25 mouse cellular contexts compared by ENCODE assay signal in genomic region chr8:120642031-120642662, GRCm38 (mm10). TPM values are rescaled to one million over a fixed set of nuclear protein-coding genes. Genes with fewer than 3 reads are reported as not detected.
DNase-seq lines count a peak whose midpoint lies in the region; ATAC-seq and TF ChIP-seq lines count a peak whose summit lies in the region.
"Had no signal": no experiment of that assay in that cellular context is flagged by ENCODE, and none has a peak within 500 bp of the region (broad histone marks: within the 10 kb centered on the region; RNA-seq: fewer than 3 reads in every experiment).

No protein-coding gene starts in this region.

- no peak overlapping the region for H3K4me2 ChIP-seq in liver, postnatal 0 days (ENCODE audit: low read depth, low read length)
- no peak overlapping the region for H3K4me2 ChIP-seq in liver, embryonic 12.5 days
- no peak overlapping the region for H3K4me2 ChIP-seq in CH12.LX (ENCODE audit: insufficient read depth, low read depth, poor library complexity, severe bottlenecking)
- H3K4me2 ChIP-seq: embryonic facial prominence, embryonic 12.5 days; hindbrain, embryonic 13.5 days; liver, embryonic 15.5 days; neural tube, embryonic 13.5 days; stomach, embryonic 15.5 days had no signal

- H3K27me3 ChIP-seq in liver, postnatal 0 days (ENCODE audit: insufficient read depth, low read length) = no peaks in the 10 kb centered on the region
- H3K27me3 ChIP-seq in liver, embryonic 12.5 days (replicated peaks) = peaks cover 12% of the 10 kb centered on the region
- no peaks in the 10 kb centered on the region for H3K27me3 ChIP-seq in CH12.LX (replicated peaks)
- H3K27me3 ChIP-seq: embryonic facial prominence, embryonic 12.5 days; hindbrain, embryonic 13.5 days; neural tube, embryonic 13.5 days; Patski; stomach, embryonic 15.5 days had no signal

- H3K4me3 ChIP-seq in gastrocnemius, adult 2 months = no peak overlapping the region
- no peak overlapping the region for H3K4me3 ChIP-seq in liver, postnatal 0 days (ENCODE audit: low read depth, low read length)
- H3K4me3 ChIP-seq in liver, embryonic 12.5 days = no peak overlapping the region
- no peak overlapping the region for H3K4me3 ChIP-seq in CH12.LX (replicated peaks in 1 of 3; ENCODE audit: low read depth in 2 of 3, low read length in 2 of 3, poor library complexity in 1 of 3)
- H3K4me3 ChIP-seq: embryonic facial prominence, embryonic 12.5 days; hindbrain, embryonic 13.5 days; limb, embryonic 10.5 days; liver, embryonic 15.5 days; neural tube, embryonic 13.5 days; stomach, embryonic 15.5 days had no signal

- H3K4me1 ChIP-seq in liver, postnatal 0 days (ENCODE audit: insufficient read depth) = no peaks in the 10 kb centered on the region
- H3K4me1 ChIP-seq in liver, embryonic 12.5 days = peaks cover 4% of the 10 kb centered on the region; the same call in 1 of the 2 replicates
- H3K4me1 ChIP-seq in CH12.LX (ENCODE audit: control insufficient read depth in 1 of 2, insufficient read depth in 2 of 2) = no peaks in the 10 kb centered on the region
- H3K4me1 ChIP-seq: embryonic facial prominence, embryonic 12.5 days; liver, embryonic 15.5 days; neural tube, embryonic 13.5 days; stomach, embryonic 15.5 days had no signal

- H3K9ac ChIP-seq in liver, postnatal 0 days (replicated peaks) = no peak overlapping the region
- no peak overlapping the region for H3K9ac ChIP-seq in liver, embryonic 12.5 days
- H3K9ac ChIP-seq in CH12.LX (ENCODE audit: insufficient read depth, low read depth) = no peak overlapping the region
- H3K9ac ChIP-seq: embryonic facial prominence, embryonic 12.5 days; hindbrain, embryonic 13.5 days; liver, embryonic 15.5 days; neural tube, embryonic 13.5 days; stomach, embryonic 15.5 days had no signal

- intact Hi-C loops in gastrocnemius, adult 2 months (cut with DNase I) = no loop called here

- 75% methylated on average over 10 of the region's 10 CpGs for WGBS in liver, postnatal 0 days (ENCODE audit: insufficient replicate concordance)
- 54% methylated on average over 10 of the region's 10 CpGs for WGBS in liver, embryonic 12.5 days (ENCODE audit: insufficient replicate concordance)

- peak overlapping the region; percentile 3; the same call in 1 of the 2 replicates for H3K27ac ChIP-seq in gastrocnemius, adult 2 months
- H3K27ac ChIP-seq in liver, postnatal 0 days (ENCODE audit: low read depth) = no peak overlapping the region
- H3K27ac ChIP-seq in liver, embryonic 12.5 days = no peak overlapping the region
- H3K27ac ChIP-seq in CH12.LX (ENCODE audit: insufficient read depth, low read depth) = no peak overlapping the region
- H3K27ac ChIP-seq: embryonic facial prominence, embryonic 12.5 days; hindbrain, embryonic 13.5 days; limb, embryonic 10.5 days; liver, embryonic 15.5 days; neural tube, embryonic 13.5 days; stomach, embryonic 15.5 days had no signal

- DNase-seq in gastrocnemius, adult 2 months = peak; percentile 71
- DNase-seq in gastrocnemius, postnatal 10 days = no peak
- no peak for DNase-seq in liver, postnatal 0 days
- peak; percentile 12 for DNase-seq in CH12.LX (ENCODE audit: extremely low read depth)
- DNase-seq in spleen, postnatal 14 days (ENCODE audit: low spot score in 2 of 2) = no peak
- DNase-seq in adrenal gland, postnatal 14 days = no peak
- DNase-seq: cerebellum, adult 11 months; cerebellum, postnatal 36 days; heart, adult 18-20 months; kidney, adult 18-20 months; kidney, postnatal 4 days; layer of hippocampus, postnatal 36 days; lung, postnatal 36 days; right cerebral cortex, postnatal 4 days had no signal

- no peak for TF ChIP-seq RAD21 in CH12.LX (IDR thresholded peaks at IDR 0.05; ENCODE audit: low read depth, low read length)

- no peak for TF ChIP-seq EP300 in liver, postnatal 0 days (IDR thresholded peaks at IDR 0.05; ENCODE audit: low read depth)
- no peak for TF ChIP-seq EP300 in CH12.LX (IDR thresholded peaks at IDR 0.05; ENCODE audit: low read length)

- TF ChIP-seq POLR2A in CH12.LX (IDR thresholded peaks at IDR 0.05; ENCODE audit: low read depth, low read length) = no peak

- no peaks in the 10 kb centered on the region for H3K79me2 ChIP-seq in CH12.LX (replicated peaks; ENCODE audit: control insufficient read depth, extremely low read depth, insufficient read depth, poor library complexity, severe bottlenecking)

- dilution Hi-C loops in CH12.LX (cut with MboI; ENCODE audit: extremely low pct_ligation_motif_present, extremely low pct_unique_long_range_greater_than_20kb, low sequenced_read_pairs) = no loop called here

- in situ Hi-C loops in CH12.LX (cut with MboI; ENCODE audit: low pct_ligation_motif_present, low pct_unique_long_range_greater_than_20kb, low sequenced_read_pairs) = no loop called here

- no peak for ATAC-seq in liver, postnatal 0 days
- ATAC-seq in liver, embryonic 12.5 days = no peak
- ATAC-seq in megakaryocyte progenitor cell, adult 5-6 weeks (replicated peaks; ENCODE audit: poor library complexity) = 0 out of 2 replicates have a peak, but pooled peaks have one; percentile 37
- ATAC-seq: Patski had no signal

- no peaks in the 10 kb centered on the region for H3K36me3 ChIP-seq in liver, postnatal 0 days (replicated peaks; ENCODE audit: insufficient read depth, low read length)
- H3K36me3 ChIP-seq in liver, embryonic 12.5 days = no peaks in the 10 kb centered on the region
- no peaks in the 10 kb centered on the region for H3K36me3 ChIP-seq in CH12.LX (replicated peaks in 1 of 2; ENCODE audit: control insufficient read depth in 1 of 2, insufficient read depth in 1 of 2, low read length in 1 of 2)
- H3K36me3 ChIP-seq: embryonic facial prominence, embryonic 12.5 days; hindbrain, embryonic 13.5 days; limb, embryonic 10.5 days; liver, embryonic 15.5 days; neural tube, embryonic 13.5 days; stomach, embryonic 15.5 days had no signal

- no peaks in the 10 kb centered on the region for H3K9me3 ChIP-seq in liver, postnatal 0 days (ENCODE audit: low read length)
- no peaks in the 10 kb centered on the region for H3K9me3 ChIP-seq in liver, embryonic 12.5 days (replicated peaks)
- H3K9me3 ChIP-seq in CH12.LX (replicated peaks; ENCODE audit: low read length) = no peaks in the 10 kb centered on the region
- H3K9me3 ChIP-seq: embryonic facial prominence, embryonic 12.5 days; hindbrain, embryonic 13.5 days; limb, embryonic 10.5 days; liver, embryonic 15.5 days; neural tube, embryonic 13.5 days; stomach, embryonic 15.5 days had no signal

- peak; percentile 22; the same call in 1 of the 2 replicates for TF ChIP-seq CTCF in gastrocnemius, adult 2 months (IDR thresholded peaks at IDR 0.05)
- TF ChIP-seq CTCF in liver, postnatal 0 days (IDR thresholded peaks at IDR 0.05; ENCODE audit: low read depth) = peak; percentile 19; the same call in 1 of the 2 replicates
- peak in 1 of 2 experiments; percentile 12; a peak in 1 of 4 replicates for TF ChIP-seq CTCF in CH12.LX (conservative IDR thresholded peaks at IDR 0.05 in 1 of 2, IDR thresholded peaks at IDR 0.05 in 1 of 2; ENCODE audit: low read depth in 2 of 2, low read length in 2 of 2)

RNA-seq across cellular contexts. Expression of gene 1190005I06Rik, which starts 5.3 kb away (rescaled TPM):
- total RNA-seq in gastrocnemius, adult 2 months (2021) = 1 to 10 TPM in 1 of 2 experiments, under 1 TPM in 1; 0.77 to 1.0 TPM
- total RNA-seq in gastrocnemius, postnatal 10 days (2021) = 1 to 10 TPM in 1 of 2 experiments, under 1 TPM in 1; 0.65 to 1.3 TPM
- 4.8 and 5.0 TPM in 2 replicates for polyA plus RNA-seq in liver, postnatal 0 days (2015; fragmentation: Nextera tagmentation; extraction: Ambion mirVana)
- polyA plus RNA-seq in liver, embryonic 12.5 days (2016; fragmentation: Nextera tagmentation; extraction: Ambion mirVana) = 0.83 and 1.3 TPM in 2 replicates
- total RNA-seq in CH12.LX (2012; rRNA removed) = 0.85 and 1.7 TPM in 2 replicates
- total RNA-seq in CH12.LX (2014; rRNA removed) = not detected in 2 replicates
- 0.36 TPM in 1 of 2 replicates, not detected in the other for polyA plus RNA-seq in CH12.LX (2012; ENCODE audit: insufficient read length, low read depth)
- 0.78 and 1.1 TPM in 2 replicates for total RNA-seq in megakaryocyte progenitor cell, adult 5-6 weeks (2015)
- not detected in 2 replicates for total RNA-seq in megakaryocyte progenitor cell, adult 5-6 weeks (2017)
- total RNA-seq in adrenal gland, postnatal 14 days (2021) = 27.8 and 31.6 TPM in 2 replicates

RNA-seq across cellular contexts. Expression of gene Gm27021, which starts 25.7 kb away (rescaled TPM):
- total RNA-seq in gastrocnemius, adult 2 months (2021) = not detected
- not detected for total RNA-seq in gastrocnemius, postnatal 10 days (2021)
- polyA plus RNA-seq in liver, postnatal 0 days (2015; fragmentation: Nextera tagmentation; extraction: Ambion mirVana) = 0.58 and 1.4 TPM in 2 replicates
- 0.69 and 0.79 TPM in 2 replicates for polyA plus RNA-seq in liver, embryonic 12.5 days (2016; fragmentation: Nextera tagmentation; extraction: Ambion mirVana)
- total RNA-seq in CH12.LX (2012; rRNA removed) (0.97 and 1.1 TPM in 2 replicates), CH12.LX (2014; rRNA removed) (0.49 and 1.0 TPM in 2 replicates)
- 0.49 TPM in 1 of 2 replicates, not detected in the other for polyA plus RNA-seq in CH12.LX (2012; ENCODE audit: insufficient read length, low read depth)
- not detected in 2 replicates for total RNA-seq in megakaryocyte progenitor cell, adult 5-6 weeks (2015)
- not detected in 2 replicates for total RNA-seq in megakaryocyte progenitor cell, adult 5-6 weeks (2017)
- 0.64 TPM in 1 of 2 replicates, not detected in the other for total RNA-seq in adrenal gland, postnatal 14 days (2021)
- total RNA-seq: adrenal gland, adult 18-20 months; heart, adult 18-20 months; layer of hippocampus, postnatal 36 days had no signal
- polyA plus RNA-seq: heart, embryonic 16.5 days had no signal

RNA-seq across cellular contexts. Expression of gene Cox4i1, which starts 25.9 kb away (rescaled TPM):
- 1,000 to 10,000 TPM; 1,376 to 1,812 TPM for total RNA-seq in gastrocnemius, adult 2 months (2021)
- total RNA-seq in gastrocnemius, postnatal 10 days (2021) = 1,000 to 10,000 TPM; 1,346 to 1,605 TPM
- polyA plus RNA-seq in liver, postnatal 0 days (2015; fragmentation: Nextera tagmentation; extraction: Ambion mirVana) = 1,191 and 1,240 TPM in 2 replicates
- 769 and 831 TPM in 2 replicates for polyA plus RNA-seq in liver, embryonic 12.5 days (2016; fragmentation: Nextera tagmentation; extraction: Ambion mirVana)
- total RNA-seq in CH12.LX (2012; rRNA removed) (890 and 970 TPM in 2 replicates), CH12.LX (2014; rRNA removed) (519 and 596 TPM in 2 replicates)
- 673 and 711 TPM in 2 replicates for polyA plus RNA-seq in CH12.LX (2012; ENCODE audit: insufficient read length, low read depth)
- 731 and 787 TPM in 2 replicates for total RNA-seq in megakaryocyte progenitor cell, adult 5-6 weeks (2015)
- total RNA-seq in megakaryocyte progenitor cell, adult 5-6 weeks (2017) = 392 and 475 TPM in 2 replicates
- total RNA-seq in adrenal gland, postnatal 14 days (2021) = 2,387 and 2,670 TPM in 2 replicates

RNA-seq across cellular contexts. Expression of gene Emc8, which starts 26.2 kb away (rescaled TPM):
- total RNA-seq in gastrocnemius, adult 2 months (2021) = 10 to 100 TPM; 22.2 to 25.6 TPM
- 10 to 100 TPM; 42.7 to 47.2 TPM for total RNA-seq in gastrocnemius, postnatal 10 days (2021)
- polyA plus RNA-seq in liver, postnatal 0 days (2015; fragmentation: Nextera tagmentation; extraction: Ambion mirVana) = 81.1 and 83.9 TPM in 2 replicates
- 171 and 180 TPM in 2 replicates for polyA plus RNA-seq in liver, embryonic 12.5 days (2016; fragmentation: Nextera tagmentation; extraction: Ambion mirVana)
- 113 and 133 TPM in 2 replicates for total RNA-seq in CH12.LX (2012; rRNA removed)
- total RNA-seq in CH12.LX (2014; rRNA removed) = 33.4 and 35.3 TPM in 2 replicates
- 159 and 184 TPM in 2 replicates for polyA plus RNA-seq in CH12.LX (2012; ENCODE audit: insufficient read length, low read depth)
- total RNA-seq in megakaryocyte progenitor cell, adult 5-6 weeks (2015) = 63.9 and 66.1 TPM in 2 replicates
- 56.3 and 61.1 TPM in 2 replicates for total RNA-seq in megakaryocyte progenitor cell, adult 5-6 weeks (2017)
- total RNA-seq in adrenal gland, postnatal 14 days (2021) = 106 and 116 TPM in 2 replicates

RNA-seq across cellular contexts. Expression of gene Gins2, which starts 53.0 kb away (rescaled TPM):
- under 1 TPM; 0.36 to 0.67 TPM for total RNA-seq in gastrocnemius, adult 2 months (2021)
- total RNA-seq in gastrocnemius, postnatal 10 days (2021) = 1 to 10 TPM; 8.6 to 9.1 TPM
- 18.6 and 20.3 TPM in 2 replicates for polyA plus RNA-seq in liver, postnatal 0 days (2015; fragmentation: Nextera tagmentation; extraction: Ambion mirVana)
- polyA plus RNA-seq in liver, embryonic 12.5 days (2016; fragmentation: Nextera tagmentation; extraction: Ambion mirVana) = 77.5 and 81.2 TPM in 2 replicates
- total RNA-seq in CH12.LX (2012; rRNA removed) = 61.2 and 68.4 TPM in 2 replicates
- 50.0 TPM in 2 replicates for total RNA-seq in CH12.LX (2014; rRNA removed)
- 127 and 129 TPM in 2 replicates for polyA plus RNA-seq in CH12.LX (2012; ENCODE audit: insufficient read length, low read depth)
- total RNA-seq in megakaryocyte progenitor cell, adult 5-6 weeks (2015) = 65.9 and 67.1 TPM in 2 replicates
- total RNA-seq in megakaryocyte progenitor cell, adult 5-6 weeks (2017) = 28.1 and 47.1 TPM in 2 replicates
- 10.3 and 15.5 TPM in 2 replicates for total RNA-seq in adrenal gland, postnatal 14 days (2021)

Comparison
In these comparisons a context has a peak if more than half of its experiments do, and no peak if none do; other contexts are left out.
1. DNase-seq: peak in gastrocnemius, adult 2 months (single experiment) and CH12.LX (single experiment); none in gastrocnemius, postnatal 10 days (single experiment), liver, postnatal 0 days (single experiment), spleen, postnatal 14 days (0 of 2) and adrenal gland, postnatal 14 days (single experiment).
2. RNA of gene 1190005I06Rik, which starts 5.3 kb away (total RNA-seq): 27.8 to 31.6 TPM in adrenal gland, postnatal 14 days; 0.65 to 1.3 TPM in gastrocnemius, postnatal 10 days, 0.78 to 1.1 TPM in megakaryocyte progenitor cell, adult 5-6 weeks, 0.77 to 1.0 TPM in gastrocnemius, adult 2 months and 0.85 to 1.7 TPM in CH12.LX; every median in the first group is over 10 times any median in the second.